Mouse (Mus musculus) testis, adult 2 months (tissue): ENCODE results near the gene Cntnap2.

Source experiments
- CTCF ChIP-seq: fragments of 200-500 bp; IDR thresholded peaks from 2 replicates; pipeline ENCODE4 v1.5.1; 2012; ENCODE audit warnings: low read depth, mild to moderate bottlenecking, inconsistent platforms, low read length, moderate library complexity; ENCODE audit not compliant: control insufficient read depth, insufficient read depth, insufficient replicate concordance
- POLR2A ChIP-seq: fragments of 200-500 bp; IDR thresholded peaks from 2 replicates; pipeline ENCODE4 v1.6.1; 2012; ENCODE audit warnings: low read depth, mild to moderate bottlenecking, inconsistent platforms, low read length, moderate library complexity; ENCODE audit not compliant: control insufficient read depth

- no peak for TF ChIP-seq POLR2A
- TF ChIP-seq CTCF: peak; percentile 21; the same call in 1 of the 2 replicates
Measured at GRCm38 (mm10) chr6:45323505-45323904, 264.3 kb downstream of the Cntnap2 start.
